Mouse (Mus musculus): Measurements from ENCODE around the gene Zfp580.

The Zfp580 gene

DNA sequence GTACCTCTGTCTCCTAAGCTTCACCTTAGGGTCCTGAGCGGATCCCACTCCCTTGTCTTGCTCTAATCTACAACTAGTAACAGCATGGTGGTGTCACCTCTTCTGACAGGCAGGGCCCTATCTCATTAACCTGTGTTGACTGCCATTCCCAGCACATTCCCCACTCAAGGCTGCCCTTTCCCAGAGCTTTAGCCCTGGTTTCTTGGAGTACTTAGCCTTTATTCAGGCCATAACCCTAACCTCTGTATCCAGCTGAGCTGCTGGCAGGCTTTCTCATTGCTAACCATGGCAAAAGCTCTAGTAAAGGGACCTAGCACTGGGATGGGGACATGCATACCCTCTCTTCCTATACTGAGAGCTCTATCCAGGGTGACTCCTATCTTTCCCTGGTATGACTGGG, 7.3 kb downstream of the Zfp580 start:
- in situ Hi-C loops (cut with MboI; ENCODE audit: unreplicated experiment in 2 of 2) = loop anchor here (10.0 to 25.0 kb wide), 2 partner anchors 396 to 514 kb away; partner anchors contain the start of genes Ppp6r1 (in 1 of the 2) and Syt5 (in 1 of the 2)

DNA sequence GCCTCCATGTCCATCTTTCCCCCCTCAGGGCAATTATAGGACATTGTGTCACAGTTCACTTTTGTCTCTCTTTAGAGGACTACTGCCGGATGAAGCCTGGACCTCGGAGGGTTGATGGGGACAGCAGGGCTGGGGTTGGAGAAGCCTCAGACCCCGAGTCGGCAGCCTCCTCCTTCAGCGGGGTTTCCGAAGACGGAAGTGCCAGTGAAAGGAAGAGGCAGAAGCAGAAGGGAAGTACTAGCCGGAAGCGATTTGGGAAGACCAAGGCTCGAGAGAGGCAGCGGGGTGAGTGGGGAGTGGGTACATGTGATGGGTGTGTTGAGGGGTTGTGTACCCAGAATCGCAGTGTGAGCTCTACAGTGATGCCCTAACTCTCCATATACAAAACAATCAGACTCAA, 8.1 kb downstream of the Zfp580 start:
- in situ Hi-C loops (cut with MboI; ENCODE audit: unreplicated experiment in 2 of 2) = loop anchor here (10.0 to 25.0 kb wide), 2 partner anchors 397 to 515 kb away; partner anchors contain the start of genes Ppp6r1 (in 1 of the 2) and Syt5 (in 1 of the 2)

DNA sequence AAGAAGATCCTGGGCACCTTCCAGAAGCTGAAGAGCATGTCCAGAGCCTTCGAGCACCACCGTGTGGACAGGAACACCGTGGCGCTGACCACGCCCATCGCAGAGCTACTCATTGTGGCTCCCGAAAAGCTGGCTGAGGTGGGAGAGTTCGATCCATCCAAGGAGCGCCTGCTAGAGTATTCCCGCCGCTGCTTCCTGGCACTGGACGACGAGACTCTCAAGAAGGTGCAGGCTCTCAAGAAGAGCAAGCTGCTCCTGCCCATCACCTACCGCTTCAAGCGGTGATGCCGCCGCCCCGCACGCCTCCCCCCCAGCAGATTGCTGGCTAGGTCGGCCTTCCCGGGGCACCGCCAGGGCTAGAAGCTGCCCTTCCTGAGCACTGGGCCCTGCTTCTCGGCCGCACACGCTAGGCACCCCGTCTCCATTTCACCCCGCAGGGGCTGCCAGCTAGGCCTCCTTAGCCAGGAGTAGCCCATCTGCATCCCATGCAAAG, 8.9 kb downstream of the Zfp580 start:
- in situ Hi-C loops (cut with MboI; ENCODE audit: unreplicated experiment in 2 of 2) = loop anchor here (10.0 to 25.0 kb wide), 2 partner anchors 398 to 1095 kb away; partner anchors contain the start of genes Ppp6r1 (in 1 of the 2) and Zfp787 (in 1 of the 2)

DNA sequence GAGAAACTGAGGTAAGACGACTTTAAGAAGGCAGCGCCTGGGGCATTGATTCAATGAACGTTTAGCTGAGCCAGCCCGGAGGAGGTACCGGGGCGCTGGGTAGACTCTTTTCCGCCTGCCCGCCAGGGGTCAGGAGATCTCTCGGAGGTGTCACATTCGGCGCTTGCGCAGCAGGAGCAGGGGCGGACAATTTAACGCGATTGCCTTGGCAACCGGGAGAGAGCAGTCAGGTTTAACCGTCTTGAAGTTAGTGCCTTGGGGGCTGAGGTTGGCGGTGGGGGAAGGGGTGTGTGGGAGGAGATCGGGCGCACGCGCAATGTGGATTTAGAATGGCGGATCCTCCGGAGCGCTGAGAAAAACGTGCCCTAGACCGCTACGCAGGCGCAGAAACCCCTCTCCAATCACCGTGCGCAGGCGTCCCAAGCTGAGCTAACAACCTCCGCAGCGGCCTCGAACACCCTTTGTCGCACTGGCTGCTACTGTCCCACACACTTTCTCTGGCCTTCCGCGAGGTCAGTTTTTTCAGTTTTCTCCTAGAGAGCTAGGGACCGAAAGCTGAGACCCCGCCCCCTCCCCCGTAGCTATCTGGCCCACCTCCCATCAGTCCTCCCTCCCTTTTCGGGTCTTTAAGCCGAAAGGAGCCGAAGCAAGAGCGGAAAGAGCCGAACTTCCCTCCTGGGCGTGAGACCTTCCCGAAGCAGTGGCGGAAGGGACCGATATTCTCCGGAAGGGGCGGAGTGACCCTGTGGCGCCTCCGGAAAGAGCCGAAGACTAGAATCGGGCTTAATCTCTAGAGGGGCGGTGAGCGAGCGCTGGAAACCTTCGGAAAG, 9.8 kb downstream of the Zfp580 start:
- in situ Hi-C loops (cut with MboI; ENCODE audit: unreplicated experiment in 2 of 2) = loop anchor here (10.0 to 25.0 kb wide), 2 partner anchors 399 to 1094 kb away; partner anchors contain the start of genes Ppp6r1 (in 1 of the 2) and Zfp787 (in 1 of the 2)

DNA sequence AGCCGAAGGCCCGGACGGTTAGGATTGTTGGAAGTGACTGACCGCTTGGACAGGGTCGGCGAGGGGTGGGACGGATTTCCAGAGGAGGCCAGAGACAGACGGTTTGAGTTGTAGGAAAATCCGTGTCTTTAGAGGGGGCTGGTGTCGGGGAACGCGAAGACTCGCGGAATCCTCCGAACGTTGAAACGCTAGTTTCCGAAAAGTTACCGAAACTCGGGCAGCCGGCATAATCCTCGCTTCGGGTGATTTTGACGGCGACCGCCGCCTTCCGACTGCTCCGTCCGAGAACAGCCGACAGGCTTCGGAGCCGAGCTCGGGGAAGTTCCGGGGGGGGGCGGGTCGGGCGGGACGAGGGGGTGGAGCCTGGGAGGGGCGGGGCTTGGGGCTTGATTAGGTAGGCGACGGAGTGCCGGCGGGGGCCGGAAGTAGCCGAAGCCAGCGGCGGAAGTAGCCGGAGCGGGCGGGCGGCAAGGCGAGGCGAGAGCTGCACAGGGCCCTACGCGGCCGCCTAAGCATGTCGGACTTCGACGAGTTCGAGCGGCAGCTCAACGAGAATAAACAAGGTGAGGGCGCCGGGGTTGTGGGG, 10.5 kb downstream of the Zfp580 start, which contains the start of gene U2af2:
Gene U2af2 (plus strand): TSS at position 370 of the 586 bp plus-strand sequence.
- in situ Hi-C loops (cut with MboI; ENCODE audit: unreplicated experiment in 2 of 2) = loop anchor here (10.0 to 25.0 kb wide), 2 partner anchors 400 to 1093 kb away; partner anchors contain the start of genes Ppp6r1 (in 1 of the 2) and Zfp787 (in 1 of the 2)

DNA sequence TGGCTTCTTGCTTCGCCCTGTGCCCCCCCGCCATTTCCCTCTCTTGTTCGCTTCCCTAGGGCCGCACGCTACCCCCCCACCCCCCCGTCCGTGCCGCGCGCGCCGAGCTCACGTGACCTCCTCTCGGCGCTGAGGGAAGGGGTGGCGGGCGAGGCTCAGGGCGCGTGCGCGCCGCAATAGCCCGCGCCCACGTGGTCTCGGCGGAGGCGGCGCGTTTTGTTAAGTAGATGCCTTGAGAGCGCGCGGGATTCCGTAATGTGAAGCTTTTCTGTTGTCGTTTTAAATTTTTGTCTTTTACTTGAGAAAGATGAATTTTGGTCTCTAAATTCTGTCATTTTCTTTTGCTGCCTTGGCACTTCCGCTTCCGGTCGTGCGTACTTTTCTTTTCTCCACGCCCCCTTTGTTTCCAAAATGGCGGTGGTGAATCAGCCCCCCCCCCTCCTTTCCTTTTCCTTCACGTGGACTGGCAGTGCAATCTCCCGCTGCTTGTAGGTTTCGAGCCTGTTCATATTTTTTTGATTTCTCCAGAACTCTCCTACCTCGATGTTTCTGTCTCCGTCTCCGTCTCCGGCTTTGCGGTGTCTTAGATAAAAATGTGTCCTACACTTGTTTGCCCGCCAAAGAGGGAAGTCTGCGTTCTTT, 11.1 kb downstream of the Zfp580 start:
- in situ Hi-C loops (cut with MboI; ENCODE audit: unreplicated experiment in 2 of 2) = loop anchor here (10.0 to 25.0 kb wide), 2 partner anchors 400 to 1092 kb away; partner anchors contain the start of genes Ppp6r1 (in 1 of the 2) and Zfp787 (in 1 of the 2)

DNA sequence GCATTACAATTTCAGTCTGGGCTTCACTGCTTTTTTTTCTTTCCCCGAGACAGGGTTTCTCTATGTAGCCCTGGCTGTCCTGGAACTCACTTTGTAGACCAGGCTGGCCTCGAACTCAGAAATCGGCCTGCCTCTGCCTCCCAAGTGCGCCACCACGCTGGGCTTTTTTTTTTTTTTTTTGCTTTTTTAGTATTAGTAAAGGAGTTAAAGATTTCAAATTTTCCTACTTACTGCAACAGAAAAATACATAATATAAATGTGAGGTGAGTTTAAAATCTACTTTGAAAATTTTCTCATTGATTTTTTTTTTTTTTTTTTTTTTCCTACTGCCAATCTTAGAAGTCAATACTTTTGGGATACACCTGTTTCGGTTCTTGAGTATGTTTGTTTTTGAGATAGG, 13.5 kb downstream of the Zfp580 start:
- in situ Hi-C loops (cut with MboI; ENCODE audit: unreplicated experiment in 2 of 2) = loop anchor here (10.0 to 25.0 kb wide), 2 partner anchors 403 to 1090 kb away; partner anchors contain the start of genes Ppp6r1 (in 1 of the 2) and Zfp787 (in 1 of the 2)

DNA sequence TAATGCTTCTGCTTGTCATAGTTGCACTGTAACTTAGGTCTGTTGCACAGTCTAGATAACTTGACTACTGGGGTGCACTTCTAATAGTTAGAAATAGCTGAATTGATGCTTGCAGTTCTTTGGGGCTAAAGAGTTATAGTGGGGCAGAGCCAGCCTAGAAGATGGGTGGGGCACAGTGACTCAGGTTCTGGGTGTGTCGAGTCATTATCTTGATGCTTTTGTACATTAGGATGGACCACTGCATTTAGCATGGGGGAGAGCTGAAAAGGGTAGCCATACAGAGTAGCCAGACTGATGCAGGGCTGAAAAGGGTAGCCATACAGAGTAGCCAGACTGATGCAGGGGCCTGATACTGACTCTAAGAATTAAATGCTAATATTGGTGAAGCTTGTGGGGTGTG, 22.2 kb downstream of the Zfp580 start:
- in situ Hi-C loops (cut with MboI; ENCODE audit: unreplicated experiment in 2 of 2) = loop anchor here in 1 of 2 experiments (25.0 kb wide), 1 partner anchor 411 kb away; the partner anchor contains the start of gene Ppp6r1

DNA sequence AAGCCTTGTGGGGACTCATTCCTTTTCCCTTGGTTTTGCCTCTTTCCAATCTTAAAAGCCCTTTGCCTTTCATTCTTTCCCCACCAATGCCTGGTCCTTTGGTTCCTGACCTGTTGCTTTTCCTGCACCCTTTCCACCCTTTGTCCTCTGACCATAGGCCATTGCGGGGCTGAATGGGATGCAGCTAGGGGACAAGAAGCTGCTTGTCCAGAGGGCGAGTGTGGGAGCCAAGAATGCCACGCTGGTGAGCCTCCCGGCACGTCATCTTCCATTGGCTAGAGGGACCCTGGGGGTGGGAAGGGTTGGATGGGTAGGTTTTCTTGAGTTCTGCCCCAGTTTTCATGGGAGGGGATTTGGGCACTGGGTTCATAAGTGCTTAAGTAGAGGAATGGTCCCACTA, 23.6 kb downstream of the Zfp580 start:
- in situ Hi-C loops (cut with MboI; ENCODE audit: unreplicated experiment in 2 of 2) = loop anchor here in 1 of 2 experiments (25.0 kb wide), 1 partner anchor 413 kb away; the partner anchor contains the start of gene Ppp6r1

DNA sequence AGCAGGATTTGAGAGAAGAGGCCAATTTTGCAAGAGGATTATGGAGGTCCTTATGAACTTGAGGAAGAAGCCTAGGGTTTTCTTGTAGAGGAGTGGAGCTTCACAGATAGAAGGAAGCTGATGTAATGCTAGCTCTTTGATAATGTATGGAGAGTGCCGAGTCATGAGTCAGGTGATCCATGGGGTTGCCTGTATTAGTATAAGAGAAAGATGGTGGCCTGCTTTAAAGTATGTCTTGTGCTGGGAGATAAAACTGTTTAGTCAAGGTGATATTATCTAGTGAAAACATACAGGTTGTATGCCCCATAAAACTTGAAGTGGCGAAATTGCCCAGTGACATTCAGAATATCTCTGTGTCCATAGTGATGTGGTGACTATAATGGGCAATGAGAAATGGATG, 25.6 kb downstream of the Zfp580 start:
- in situ Hi-C loops (cut with MboI; ENCODE audit: unreplicated experiment in 2 of 2) = no loop called here

DNA sequence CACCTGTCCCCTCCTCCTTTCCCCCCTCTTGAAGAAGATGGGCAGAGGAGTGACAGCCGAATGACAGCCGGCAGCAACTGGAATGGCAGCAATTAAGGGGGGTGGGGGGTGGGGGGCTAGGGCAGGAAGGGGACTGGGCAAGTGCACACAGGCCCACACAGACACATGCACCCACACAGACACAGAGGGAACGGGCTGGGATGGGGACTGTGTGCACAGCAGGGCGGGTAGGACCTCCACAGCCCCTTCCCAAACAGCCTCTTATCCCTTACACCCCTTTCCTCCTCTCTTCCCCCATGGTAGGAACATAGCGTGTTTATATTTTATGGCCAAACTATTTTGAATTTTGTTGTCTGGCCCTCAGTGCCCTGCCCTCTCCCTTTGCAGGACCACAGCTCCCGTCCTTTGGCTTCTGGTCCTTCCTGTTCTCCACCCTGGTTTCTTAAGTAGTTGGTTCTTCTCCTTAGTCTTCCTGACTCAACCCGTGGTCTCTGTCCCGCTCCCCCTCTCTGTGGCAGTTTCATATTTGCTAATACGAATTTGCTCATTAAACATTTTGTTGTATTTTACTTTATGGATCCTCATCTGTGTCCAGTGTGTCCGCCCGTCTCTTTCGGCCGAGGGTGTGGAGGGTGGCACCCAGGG, 28.1 kb downstream of the Zfp580 start:
- in situ Hi-C loops (cut with MboI; ENCODE audit: unreplicated experiment in 2 of 2) = loop anchor here in 1 of 2 experiments (10.0 kb wide), 1 partner anchor 1205 kb away; the partner anchor contains the start of gene Zfp667

DNA sequence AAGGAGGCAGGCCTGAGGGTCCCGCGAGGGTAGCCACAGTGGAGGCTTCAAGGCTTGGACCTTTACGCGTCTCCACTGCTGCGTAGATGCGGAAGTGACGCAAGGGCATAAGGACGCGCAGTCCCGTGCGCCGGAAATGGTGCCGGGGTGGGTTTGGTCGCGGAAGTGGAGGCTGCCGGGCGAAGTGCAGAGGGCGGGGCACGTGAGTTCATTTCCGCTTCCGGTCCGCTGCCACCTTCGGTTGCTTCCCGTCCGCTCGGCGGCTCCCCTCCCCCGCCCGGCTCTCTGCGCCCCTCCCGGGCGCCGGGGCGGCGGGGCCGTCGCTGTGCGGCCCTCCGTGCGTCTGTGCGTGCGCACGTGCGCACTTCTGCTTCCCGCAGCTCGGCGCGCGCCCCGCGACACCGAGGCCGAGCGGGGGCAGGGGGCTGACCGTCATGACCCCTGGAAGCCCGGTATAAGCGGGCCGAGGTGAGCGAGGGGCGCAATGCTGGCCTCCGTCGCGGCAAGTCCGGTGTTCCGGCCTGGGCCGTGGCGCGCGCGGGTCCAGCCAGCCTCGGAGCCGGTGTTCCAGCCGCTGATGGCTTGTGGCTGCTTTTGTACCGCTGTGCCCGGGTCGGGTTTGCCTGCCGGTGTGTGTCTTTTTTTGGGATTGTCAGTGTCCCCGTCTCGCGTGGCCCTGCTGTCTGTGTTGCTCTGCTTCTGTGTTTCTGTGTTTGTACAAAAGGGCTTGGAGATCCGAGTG, 28.8 kb downstream of the Zfp580 start, which contains the start of gene Epn1:
Gene Epn1 (plus strand): TSS at position 226 of the 742 bp plus-strand sequence.
- in situ Hi-C loops (cut with MboI; ENCODE audit: unreplicated experiment in 2 of 2) = loop anchor here in 1 of 2 experiments (10.0 kb wide), 1 partner anchor 1205 kb away; the partner anchor contains the start of gene Zfp667

DNA sequence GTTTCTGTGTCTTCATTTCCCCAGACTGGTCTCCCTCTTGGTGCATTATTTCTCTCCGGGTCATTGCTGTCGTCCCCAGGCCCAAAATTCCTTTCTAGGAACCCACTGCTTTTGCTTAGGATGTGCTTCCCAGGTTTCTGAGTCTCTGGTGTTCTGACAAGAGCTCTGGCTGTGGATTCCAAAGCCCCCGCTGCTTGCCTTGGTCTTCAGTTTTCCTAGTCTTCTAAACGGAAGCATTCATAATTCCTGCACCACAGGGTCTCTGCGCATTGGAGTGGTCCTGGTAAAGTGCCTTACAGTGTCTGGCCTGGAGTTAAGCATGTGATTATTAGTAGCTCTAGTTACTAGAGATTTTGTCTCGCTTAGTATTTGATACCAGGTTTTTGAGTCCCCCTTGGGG, 29.5 kb downstream of the Zfp580 start:
- in situ Hi-C loops (cut with MboI; ENCODE audit: unreplicated experiment in 2 of 2) = loop anchor here in 1 of 2 experiments (10.0 kb wide), 1 partner anchor 1204 kb away; the partner anchor contains the start of gene Zfp667

DNA sequence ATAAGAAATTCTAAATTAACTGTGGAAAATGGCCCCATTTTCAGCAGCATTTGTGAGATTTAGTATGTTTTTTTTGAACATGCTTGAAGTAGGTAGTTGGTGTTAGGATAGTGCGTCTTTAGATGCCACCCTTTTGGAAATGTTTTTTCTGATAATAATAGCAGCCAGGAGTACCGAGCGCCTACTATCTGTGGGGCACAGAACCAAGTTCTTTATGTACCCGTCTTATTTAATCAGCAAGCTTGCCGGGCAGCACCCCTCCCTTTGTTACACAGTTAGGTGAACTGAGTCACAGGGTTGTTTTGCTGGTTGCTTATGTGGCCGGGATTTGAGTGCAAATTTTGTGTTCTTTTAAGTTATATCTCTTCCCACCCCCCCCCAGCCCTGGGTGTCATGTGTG, 29.9 kb downstream of the Zfp580 start:
- in situ Hi-C loops (cut with MboI; ENCODE audit: unreplicated experiment in 2 of 2) = loop anchor here in 1 of 2 experiments (10.0 kb wide), 1 partner anchor 1204 kb away; the partner anchor contains the start of gene Zfp667

DNA sequence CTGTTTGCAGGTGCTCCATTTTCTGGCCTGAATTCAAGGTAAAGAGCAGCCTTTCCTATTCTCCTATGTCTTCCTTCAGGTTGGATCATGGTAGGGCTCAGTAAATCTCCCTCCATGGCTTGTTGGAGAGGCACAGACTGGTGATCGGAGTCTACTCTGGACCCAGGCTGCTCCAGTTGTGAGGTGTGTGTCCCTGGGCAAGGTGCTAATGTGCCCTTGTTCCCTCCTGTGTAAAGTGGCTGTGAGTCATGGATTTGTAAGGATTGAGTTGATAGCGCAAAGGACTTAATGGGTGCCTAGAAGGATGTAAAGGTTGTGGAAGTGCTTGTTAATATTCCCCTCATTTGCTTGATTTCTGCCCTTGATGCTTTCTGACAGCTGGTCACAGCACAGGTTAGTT, 30.6 kb downstream of the Zfp580 start:
- in situ Hi-C loops (cut with MboI; ENCODE audit: unreplicated experiment in 2 of 2) = loop anchor here in 1 of 2 experiments (10.0 kb wide), 1 partner anchor 1203 kb away; the partner anchor contains the start of gene Zfp667

DNA sequence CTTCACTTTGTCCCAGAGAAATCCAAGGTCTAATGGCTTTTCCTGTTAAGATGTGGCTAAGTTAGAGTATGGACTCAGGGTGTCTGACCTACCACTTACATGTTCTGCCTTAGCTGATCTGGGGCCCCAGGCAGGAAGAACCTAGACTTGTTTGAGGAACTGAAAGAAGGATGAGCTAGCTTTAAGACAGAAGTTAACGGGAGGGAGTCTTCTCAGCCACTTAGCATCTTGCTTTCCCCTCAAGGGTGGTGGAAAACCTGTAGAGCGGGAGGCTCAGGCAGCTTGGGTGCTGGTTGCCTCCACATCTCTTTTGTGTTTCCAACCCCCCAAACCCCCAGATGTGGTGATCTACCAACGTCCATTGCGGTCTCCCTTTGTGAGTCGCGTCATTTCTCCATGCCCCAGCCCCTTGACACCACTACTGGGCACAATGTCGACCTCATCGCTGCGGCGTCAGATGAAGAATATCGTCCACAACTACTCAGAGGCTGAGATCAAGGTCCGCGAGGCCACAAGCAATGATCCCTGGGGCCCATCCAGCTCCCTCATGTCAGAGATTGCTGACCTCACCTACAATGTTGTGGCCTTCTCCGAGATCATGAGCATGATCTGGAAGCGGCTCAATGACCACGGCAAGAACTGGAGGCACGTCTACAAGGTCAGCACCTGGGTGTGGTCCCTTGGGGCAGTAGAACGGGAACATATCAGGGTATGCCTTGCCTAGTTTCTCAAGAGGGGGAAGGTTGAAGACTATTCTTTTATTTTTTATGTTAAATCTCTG, 32.2 kb downstream of the Zfp580 start:
- in situ Hi-C loops (cut with MboI; ENCODE audit: unreplicated experiment in 2 of 2) = loop anchor here in 1 of 2 experiments (10.0 kb wide), 1 partner anchor 1201 kb away; the partner anchor contains the start of gene Zfp667

DNA sequence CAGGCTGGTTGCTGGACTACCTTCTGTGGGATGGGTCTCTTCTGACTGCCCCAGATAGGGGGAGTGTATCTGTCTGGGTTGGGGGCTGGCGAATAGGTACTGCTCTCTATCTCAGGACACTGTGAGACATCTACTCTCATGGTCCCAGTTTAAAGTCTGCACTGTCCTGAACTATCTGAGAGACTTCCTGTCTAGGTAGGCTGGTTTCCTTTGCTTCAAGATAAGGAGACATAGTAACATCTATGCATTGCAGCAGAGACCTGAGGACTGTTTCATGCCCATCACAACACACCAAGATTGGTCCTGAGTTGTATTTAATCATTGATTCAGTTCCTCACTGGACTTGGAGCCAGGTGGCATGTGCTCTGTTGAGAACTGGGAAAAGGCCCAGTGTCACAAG, 34.2 kb downstream of the Zfp580 start:
- in situ Hi-C loops (cut with MboI; ENCODE audit: unreplicated experiment in 2 of 2) = loop anchor here in 1 of 2 experiments (10.0 kb wide), 1 partner anchor 1199 kb away; the partner anchor contains the start of gene Zfp667
